Mouse (Mus musculus) spleen, postnatal 36 days (tissue): ENCODE measurements around the gene Crip3.

Experiments
- DNase-seq, 2 experiments: peaks; one replicate each; pipeline ENCODE4 v3.0.0; 2022; ENCODE audit warnings: low spot score in 2 of 2, mixed read lengths in 1 of 2

Crip3 gene

DNA sequence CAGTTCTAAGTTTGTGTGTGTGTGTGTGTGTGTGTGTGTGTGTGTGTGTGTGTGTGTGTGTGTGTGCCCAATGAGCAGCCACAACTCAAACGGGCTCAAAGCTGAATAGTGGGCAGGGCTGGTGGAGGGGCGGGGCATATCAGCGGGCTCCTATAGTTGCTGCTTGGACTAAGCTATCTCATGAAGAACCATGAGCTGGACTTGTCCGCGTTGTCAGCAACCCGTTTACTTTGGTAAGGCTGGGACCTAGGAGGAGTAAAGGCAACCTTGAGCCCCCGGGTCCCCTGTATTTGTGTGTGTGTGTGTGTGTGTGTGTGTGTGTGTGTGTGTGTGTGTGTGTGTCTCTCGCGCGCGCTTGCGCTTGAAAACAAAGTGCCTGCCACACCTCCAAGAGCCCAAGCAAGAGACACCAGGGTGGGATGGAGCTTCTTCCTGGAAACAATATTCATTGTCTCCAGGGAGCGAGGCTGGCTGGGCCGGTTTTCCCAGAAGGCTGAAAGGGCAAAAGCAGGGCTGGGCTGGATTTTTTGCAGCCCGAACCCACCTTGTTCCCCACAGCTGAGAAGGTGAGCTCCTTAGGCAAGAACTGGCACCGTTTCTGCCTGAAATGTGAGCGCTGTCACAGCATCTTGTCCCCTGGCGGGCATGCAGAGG lies at the start of gene Crip3:
Crip3 (plus strand) TSS at position 166 of the 654 bp plus-strand sequence.
- no peak for DNase-seq

DNA sequence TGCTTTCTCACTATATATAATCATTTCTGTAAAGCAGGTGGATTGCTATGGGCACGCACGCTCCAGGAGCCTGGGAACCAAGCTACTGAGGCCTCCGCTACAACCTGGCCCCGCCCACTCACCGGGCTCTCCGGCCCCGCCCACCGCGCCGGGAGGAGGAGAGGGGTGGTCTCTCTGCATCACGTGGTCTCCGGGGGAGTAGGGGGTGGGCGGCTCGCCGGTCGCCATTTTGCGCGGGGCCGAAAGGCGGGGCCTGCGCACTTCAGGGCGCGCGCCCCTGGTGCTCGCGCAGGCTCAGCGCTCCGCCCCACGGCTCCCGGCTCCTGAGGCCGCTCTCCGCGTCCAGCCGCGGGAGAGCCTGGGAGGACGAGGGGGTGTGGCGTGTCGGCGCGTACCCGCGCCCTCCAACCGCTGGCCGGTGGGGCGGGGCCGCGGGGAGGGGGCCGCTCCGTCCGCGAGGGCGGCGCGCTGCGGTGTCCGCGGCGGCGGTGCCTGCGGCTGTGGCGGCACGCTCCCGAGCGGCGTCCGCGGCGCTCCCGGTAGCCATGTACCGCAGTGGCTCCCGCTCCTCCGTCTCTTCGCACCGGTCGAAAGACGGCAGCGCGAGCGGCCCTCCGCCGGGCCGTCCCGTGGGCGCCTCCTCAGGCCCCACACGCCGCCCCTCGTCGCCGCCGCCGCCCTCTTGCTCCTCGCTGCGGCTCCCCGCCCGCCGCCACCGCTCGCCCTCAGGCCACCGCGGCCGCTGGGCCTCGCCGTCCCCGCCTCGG lies 45.2 kb upstream of the Crip3 start, which contains the start of gene Zfp318:
Zfp318 (plus strand) TSS at position 438 of the 767 bp plus-strand sequence.
- DNase-seq = peak; percentile 97

DNA sequence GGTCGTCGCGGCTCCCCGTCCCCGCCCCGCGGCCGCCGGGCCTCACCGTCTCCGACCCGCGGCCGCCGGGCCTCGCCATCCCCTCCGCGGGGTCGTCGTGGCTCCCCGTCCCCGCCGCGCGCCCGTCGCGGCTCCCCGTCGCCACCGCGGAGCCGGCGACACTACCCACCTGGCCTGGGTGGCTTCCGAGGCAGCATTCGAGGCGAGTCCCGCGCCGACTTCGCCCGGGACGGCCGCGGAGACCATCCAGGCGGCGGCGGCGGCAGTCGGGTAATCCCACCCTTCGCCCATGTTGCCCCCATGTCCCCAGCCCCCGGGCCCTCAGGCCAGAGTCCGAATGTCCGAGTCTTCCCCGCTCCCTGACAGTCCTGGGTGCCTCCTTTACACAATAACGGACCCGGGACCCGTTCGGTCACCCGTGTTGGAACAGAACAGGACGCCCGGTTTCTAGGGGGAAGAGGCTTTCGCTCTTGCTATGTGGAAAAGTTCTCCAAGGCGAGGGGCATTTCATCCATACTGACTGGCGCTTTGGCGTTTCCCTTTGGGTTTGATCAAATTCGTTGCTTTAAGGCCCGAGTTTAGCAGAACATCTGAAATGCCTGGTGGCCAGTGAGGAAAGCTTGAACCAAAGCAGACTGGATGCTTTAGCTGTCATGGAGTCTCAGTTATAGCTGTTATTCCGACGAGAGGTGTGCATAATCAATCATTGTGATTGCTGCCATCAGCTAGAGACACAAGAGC lies 44.5 kb upstream of the Crip3 start:
- DNase-seq = peak; percentile 9 to 17

DNA sequence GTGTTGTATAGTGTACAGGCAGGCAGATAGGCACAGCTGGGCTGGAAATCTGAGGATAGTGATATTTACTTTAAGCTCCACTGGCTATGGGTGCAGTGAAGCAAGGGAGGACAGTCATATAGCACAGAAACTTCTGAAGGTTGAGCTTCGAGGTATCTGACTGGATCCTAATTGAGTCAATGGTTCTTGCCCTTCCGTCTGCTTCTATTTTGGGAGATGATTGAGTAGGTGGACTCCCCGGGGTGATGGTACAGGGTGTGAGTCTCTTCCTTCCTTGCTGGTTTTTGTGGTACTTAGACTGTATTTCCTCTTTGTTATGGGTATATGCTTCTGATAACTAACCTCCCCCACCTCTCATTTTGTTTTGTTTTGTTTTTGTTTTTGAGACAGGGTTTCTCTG lies 40.5 kb upstream of the Crip3 start:
- DNase-seq = peak; percentile 83 to 86

DNA sequence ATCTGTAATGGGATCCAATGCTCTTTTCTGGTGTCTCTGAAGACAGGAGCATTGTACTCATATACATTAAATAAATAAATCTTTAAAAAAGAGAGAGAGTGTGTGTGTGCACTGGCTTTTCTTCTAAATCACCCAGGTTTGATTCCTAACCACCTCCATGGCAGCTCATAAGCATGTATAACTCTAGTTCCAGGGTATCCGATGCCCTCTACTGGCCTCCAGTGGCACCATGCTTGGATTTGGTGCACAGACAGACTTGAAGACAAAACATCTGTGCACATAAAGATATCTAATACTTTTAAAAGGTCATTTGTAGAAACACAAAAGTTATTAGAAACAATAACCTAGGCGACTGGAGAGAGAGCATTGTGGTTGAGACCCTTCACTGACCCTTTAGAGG lies 35.7 kb upstream of the Crip3 start:
- DNase-seq = peak; percentile 39 to 43

DNA sequence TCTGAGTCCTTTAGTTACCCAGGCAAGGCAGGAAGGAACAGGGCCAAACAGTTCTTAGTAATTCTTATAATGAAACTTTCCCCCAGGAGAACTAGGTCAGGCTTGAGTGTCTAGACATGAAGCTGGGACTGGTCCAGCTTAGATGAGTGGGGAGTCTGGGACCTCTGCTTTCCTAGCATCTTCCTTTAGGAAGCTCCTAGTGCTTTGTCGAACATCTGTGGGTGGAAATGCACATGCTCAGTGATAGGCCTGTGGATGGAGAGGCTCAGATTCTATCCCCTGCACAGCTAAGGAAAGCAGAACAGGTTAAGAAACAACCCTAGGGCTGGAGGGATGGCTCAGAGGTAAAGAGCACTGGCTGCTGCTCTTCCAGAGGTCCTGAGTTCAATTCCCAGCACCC lies 34.1 kb upstream of the Crip3 start:
- no peak for DNase-seq

DNA sequence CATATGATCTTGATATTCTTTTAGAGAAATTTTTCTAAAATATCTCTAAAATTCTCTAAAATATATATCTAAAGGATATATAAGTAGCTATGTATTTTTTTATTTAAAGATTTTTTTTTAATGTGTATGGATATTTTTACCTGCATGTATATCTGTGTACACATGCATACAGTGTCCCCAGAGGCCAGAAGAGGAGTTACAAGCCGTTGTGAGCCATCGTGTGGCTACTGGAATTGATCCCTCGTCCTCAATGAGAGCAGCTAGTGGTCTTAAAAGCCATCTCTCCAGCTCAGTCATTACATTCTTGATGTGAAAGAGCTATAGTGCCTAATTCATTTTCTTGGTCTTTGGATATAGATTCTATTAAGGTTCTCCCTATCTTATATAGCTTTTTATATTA lies 20.2 kb upstream of the Crip3 start:
- DNase-seq = no peak

DNA sequence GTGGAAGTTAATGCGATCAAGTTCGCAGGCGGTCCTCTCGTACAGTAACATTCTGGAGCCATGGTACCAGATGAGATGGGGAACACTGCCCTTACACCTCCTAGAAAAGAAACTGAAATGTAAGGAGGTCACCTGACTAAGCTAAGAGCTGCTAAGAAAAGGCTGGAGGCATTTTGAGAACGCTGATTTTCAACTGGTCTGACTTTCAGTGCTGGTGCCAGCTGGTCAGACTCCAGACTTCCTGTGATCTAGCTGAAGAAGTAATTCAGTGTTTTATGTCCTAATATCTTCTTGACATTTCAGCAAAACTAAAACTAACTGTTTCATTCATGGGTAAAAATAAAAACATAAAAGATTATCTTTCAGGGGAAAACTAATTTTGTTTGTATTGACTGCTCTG lies 10.1 kb upstream of the Crip3 start:
- no peak for DNase-seq

DNA sequence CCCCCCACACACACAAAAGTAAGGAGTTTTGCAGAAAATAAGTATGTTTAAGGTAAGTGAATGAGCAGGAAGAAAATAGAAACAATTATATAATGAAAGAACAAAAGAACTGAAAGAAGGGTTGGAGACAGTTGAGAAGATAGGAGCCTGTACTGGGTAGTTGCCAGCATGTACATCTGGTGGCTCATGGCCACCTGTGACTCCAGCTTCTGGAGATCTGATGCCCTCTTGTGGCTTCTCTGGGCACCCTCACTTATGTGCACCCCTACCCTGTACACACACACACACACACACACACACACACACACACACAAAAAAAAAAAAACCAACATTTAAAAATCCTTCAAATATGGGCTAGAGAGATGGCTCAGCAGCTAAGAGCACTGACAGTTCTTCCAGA lies 9.0 kb upstream of the Crip3 start:
- no peak for DNase-seq

DNA sequence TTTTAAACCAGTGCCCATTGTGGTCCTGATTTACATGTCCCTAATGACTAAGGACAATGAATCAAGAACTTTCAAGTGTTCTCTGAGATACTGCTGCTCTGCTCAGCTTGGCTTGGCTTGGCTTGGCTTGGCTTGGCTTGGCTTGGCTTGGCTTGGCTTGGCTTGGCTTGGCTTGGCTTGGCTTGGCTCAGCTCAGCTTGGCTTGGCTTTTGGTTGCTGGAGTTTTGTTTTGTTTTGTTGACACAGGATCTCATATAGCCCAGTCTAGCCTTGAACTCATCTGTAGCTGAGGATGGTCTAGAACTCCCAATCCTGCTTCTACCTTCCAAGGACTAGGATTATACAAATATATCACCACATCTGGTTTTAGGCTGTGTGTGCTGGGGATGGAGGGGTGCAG lies 2.2 kb upstream of the Crip3 start:
- no peak for DNase-seq

DNA sequence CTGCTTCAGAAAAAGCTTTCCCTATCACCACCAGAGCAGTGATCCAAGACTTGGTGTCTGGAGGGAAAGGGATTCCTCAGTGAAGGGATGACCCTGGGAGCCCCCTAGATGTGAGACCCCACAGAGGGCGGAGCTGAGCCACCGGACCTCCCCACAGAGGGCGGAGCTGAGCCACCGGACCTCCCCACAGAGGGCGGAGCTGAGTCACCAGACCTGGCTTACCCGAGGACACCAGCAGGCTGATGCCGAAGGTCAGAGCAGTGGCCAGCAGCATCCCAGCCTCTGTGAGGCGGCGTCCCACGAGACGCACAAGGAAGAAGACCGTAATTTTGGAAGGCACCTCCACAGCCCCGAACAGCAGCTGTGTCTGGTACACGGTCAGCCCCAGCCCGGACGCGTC lies 4.9 kb downstream of the Crip3 start:
- DNase-seq = no peak

DNA sequence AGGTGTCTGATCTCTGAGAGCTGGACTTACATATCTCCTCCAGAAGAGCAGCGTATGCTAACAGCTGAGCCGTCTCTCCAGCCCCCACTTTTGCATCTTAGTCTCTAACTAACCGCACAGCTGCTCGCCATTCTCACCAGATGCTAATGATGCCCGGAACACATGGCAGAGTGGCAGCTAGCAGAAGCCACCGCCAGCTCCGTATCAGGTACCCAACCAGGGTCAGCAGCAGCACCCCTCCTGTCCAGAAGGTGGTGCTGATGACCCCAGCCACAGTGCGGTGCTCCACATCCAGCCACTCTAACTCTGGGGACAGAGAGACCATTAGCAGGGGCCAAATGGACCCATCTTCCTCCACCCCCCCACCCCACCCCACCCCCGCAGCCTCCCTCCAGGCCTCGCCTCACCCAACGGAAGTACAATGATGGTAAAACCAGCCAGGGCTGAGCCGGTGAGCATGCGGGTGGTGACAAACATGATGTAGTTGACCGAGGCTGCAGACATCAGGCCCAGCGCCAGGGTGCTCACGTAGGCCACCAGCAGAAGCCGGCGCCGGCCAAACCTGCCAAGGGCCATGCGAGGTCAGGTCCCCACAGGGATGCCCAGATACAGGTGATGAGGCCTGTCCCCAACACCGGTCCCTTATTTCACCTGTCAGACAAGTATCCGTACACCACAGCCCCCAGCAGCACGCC lies 8.1 kb downstream of the Crip3 start:
- DNase-seq = no peak

DNA sequence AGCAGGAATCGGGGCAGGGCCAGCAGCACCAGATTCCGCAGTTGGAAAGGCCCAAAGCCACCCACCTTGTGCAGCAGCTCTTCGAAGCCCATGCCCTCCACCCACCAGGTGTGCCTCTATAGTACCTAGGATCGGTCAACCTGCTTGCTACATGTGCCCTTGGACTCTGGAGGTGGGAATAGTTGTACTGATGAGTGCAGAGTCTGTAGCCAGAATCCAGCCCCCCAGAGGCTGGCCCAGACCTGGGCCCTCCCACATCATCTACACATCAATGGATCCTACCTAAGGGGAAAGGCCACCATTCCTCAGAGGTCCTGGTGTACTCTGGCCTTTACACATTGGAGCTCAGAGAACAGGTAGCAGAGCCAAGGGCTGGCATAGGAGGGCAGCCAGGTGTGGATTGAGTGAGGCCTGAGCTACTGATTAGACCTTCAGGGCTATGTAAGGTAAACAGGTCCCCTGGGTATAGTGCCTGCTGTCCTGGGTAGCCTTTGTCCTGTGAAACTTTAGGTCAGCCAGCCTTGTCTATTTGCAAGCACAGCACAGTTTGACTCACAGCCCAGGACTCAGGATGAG lies 9.7 kb downstream of the Crip3 start, which contains the start of gene Slc22a7:
Slc22a7 (minus strand) TSS at position 160 of the 576 bp plus-strand sequence.
- DNase-seq = no peak

DNA sequence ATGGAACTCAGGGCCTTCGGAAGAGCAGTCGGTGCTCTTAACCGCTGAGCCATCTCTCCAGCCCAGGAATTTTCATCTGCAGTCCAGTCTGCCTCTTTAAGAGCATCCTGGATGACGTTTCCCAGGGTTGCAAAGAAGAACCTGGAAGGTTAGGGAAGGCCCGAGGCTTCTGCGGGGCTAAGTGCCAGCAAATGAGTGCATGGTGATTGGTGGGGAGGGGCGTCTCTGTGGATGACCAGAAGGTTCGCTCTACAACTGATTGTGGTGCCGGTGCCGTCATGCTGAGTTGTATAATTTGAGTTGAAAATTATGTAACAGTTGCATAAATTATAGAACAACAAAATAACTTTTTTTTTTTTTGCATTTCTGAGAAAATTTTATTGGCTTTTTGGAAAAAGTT lies 10.4 kb downstream of the Crip3 start:
- no peak for DNase-seq

DNA sequence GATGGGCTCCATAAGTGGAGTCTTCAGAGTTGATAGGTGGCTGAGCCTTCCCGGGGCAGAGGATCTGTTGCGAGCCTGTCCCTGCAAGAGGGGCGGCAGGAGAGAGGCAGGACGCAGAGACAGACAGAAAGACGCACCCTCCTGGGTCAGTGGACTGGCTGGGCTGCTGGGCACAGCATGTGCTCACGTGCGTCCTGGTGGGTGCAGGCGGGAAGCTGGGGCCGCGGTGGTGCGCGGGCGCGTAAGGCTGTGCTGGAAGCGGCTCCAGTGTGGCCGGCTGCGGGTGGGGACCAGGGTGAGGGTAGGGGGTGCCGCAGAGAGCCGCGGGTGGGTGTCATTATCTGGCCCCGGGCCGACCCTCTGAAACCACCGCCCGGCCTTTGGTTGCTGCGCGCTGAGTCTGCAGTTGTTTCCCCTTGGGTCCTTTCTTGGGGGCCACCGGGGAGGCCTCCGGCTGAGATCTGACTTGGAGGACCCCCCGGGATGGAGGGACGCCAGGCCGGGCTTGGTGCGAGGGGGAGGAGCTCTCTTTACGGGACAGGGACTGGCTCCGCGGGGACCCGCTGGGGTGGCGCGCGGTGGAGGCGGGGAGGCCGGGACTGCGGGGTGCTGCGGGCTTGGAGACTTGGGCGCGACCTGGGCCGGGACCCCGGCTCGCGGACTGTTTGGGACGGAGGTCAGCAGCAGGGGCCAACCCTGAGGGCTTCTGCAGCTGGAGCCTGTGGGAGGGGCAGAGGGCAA lies 16.3 kb downstream of the Crip3 start:
- no peak for DNase-seq

DNA sequence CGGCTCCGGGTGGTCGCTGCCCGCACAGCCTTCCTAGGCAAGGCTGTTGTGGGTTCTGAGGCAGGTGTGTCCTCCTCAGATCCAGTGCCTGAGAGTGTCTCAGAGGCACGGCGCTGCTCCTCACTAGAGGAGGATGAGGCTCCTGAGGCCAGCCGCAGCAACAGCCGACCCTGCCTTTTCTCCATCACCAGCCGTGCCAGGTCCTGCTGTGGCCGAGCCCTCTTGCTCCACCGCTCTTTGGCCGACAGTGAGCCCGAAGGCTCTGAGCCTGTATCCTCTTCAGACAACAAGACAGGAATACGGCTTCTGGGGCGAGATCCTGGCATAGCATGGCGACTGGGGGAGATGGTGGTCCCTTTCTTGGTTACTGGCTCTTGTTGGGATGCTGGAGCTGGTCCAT lies 17.5 kb downstream of the Crip3 start:
- DNase-seq = no peak

DNA sequence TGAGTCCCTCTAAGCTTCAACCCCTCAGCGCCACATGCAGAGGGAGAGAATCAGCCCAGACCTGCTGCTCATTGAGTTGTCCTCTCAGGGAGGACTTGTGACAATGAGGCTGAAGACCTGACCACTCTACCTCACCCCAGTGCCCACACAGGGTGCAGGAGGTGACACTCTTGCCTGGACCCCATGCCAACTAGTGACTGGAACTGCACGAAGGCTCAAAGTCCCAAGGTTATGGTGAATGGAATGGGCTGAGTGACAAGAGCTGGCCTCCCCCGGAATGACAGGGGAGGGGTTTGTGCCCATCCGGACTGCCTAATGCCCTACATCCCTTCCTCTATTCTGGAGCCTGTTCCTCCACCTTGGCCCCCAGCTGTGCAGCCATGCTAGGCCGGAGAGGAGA lies 24.0 kb downstream of the Crip3 start:
- DNase-seq = no peak

DNA sequence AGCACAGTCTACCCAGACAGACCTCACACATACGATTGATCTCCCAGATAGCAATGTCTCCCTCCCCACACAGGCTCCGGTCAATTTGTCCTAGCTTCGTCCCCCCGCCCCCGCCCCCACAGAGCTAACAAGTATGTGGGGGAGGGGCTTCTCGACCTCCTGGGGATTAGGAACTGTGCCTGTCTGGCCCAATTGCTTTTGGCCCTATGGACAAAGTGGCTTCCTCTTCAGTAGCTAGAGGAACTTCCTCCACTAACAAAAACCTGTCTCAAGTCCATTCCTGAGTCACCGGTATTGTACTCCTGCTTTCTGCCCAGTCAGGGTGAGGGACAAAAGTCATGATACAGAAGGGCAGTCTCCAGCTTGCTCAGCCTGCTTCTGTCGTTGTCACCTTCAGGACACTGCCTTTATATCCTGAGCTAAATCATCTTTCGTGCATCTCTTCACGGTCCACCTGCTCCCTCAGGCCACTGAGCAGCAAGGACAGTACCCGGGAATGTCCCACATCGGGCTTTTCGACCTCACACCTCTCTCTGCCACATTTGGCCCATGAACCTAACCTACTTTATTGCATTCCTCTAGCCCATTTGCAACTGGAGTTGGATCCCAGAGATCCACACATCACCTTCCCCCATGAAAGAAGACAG lies 24.7 kb downstream of the Crip3 start:
- no peak for DNase-seq

DNA sequence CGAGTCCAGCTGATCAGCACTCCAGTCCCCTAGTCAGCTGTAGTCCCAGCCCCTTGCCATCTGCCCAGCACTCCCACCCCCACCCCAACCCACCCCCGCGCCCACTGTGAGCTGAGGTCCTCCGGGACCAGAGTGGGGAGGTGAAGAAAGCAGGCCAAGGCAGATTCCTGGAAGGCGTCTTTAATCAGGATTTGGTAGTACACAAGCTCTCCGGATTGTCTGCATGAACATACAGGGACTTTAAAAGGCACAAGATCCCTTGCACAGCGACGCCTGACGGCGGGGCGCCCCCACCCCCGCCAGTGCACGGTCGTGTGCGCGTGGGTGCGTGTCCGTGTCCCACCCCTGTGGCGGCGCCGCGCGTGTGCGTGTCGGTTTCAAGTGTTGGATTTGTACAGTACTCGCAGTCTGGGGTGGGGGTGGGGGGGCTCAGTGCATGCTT lies 25.3 kb downstream of the Crip3 start:
- DNase-seq = no peak

DNA sequence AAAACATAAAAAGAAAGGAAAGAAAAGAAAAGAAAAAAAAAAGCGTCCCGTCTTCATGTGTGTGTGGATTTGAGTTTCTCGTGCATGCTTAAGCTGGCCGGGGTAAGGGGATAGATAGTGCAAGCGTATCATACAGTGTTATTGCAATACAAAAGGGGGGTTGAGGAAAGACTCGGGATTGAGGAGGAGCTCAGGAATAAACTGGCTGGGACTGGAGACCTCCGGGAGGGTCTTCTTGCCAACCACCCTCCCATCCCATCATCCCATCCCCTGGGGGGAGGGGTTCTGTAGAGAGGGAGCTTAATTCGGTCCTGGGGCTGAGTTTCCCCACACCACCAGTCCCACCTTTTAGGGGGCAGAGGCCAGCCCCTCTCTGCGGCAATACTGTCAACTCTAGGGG lies 25.8 kb downstream of the Crip3 start:
- no peak for DNase-seq
